Mouse (Mus musculus) ES-Bruce4 (cell line): Measurements from ENCODE around the gene Eif2ak4. TPM values are rescaled to one million over a fixed set of nuclear protein-coding genes. Genes with fewer than 3 reads are reported as not detected.

ENCODE experiments used
- H3K27ac ChIP-seq: 2 replicates; pipeline ENCODE4 v1.5.1; 2012; ENCODE audit warnings: low read length, inconsistent platforms; ENCODE audit not compliant: insufficient read depth
- H3K27me3 ChIP-seq: 2 replicates; pipeline ENCODE4 v1.6.1; 2012; ENCODE audit warnings: mild to moderate bottlenecking, low read length, inconsistent platforms; ENCODE audit not compliant: control insufficient read depth, poor library complexity, insufficient read depth, severe bottlenecking
- H3K36me3 ChIP-seq: 2 replicates; pipeline ENCODE4 v1.6.1; 2012; ENCODE audit warnings: inconsistent platforms, mild to moderate bottlenecking, low read length, moderate library complexity; ENCODE audit not compliant: control insufficient read depth, poor library complexity, insufficient read depth, severe bottlenecking
- H3K4me1 ChIP-seq: one replicate; pipeline ENCODE4 v1.8.1; 2011; ENCODE audit warnings: low read length; ENCODE audit not compliant: control insufficient read depth, insufficient read depth
- H3K4me3 ChIP-seq: 2 replicates; pipeline ENCODE4 v1.5.1; 2011; ENCODE audit warnings: low read depth, mild to moderate bottlenecking, low read length
- H3K9ac ChIP-seq: 2 replicates; pipeline ENCODE4 v1.6.1; 2012; ENCODE audit warnings: low read depth, mild to moderate bottlenecking, inconsistent platforms; ENCODE audit not compliant: poor library complexity, severe bottlenecking
- H3K9me3 ChIP-seq: replicated peaks from 2 replicates; pipeline ENCODE4 v1.6.1; 2012; ENCODE audit warnings: mild to moderate bottlenecking, low read length, inconsistent platforms; ENCODE audit not compliant: control insufficient read depth, poor library complexity, insufficient read depth, severe bottlenecking
- CTCF ChIP-seq: IDR thresholded peaks from one replicate; pipeline ENCODE4 v1.8.1; 2011; ENCODE audit warnings: low read depth, low read length
- EP300 ChIP-seq: IDR thresholded peaks from 2 replicates; pipeline ENCODE4 v1.6.1; 2011; ENCODE audit warnings: low read depth, low read length; ENCODE audit not compliant: insufficient read depth
- POLR2A ChIP-seq: IDR thresholded peaks from one replicate; pipeline ENCODE4 v1.8.1; 2011; ENCODE audit warnings: low read length; ENCODE audit not compliant: insufficient read depth
- polyA plus RNA-seq: library from polyadenylated mRNA; stranded (reverse); fragments of >200 nt; gene quantifications from 2 replicates; pipeline ENCODE4 v1.2.4, GENCODE M21; 2011; ENCODE audit warnings: low read depth; ENCODE audit not compliant: missing spikeins, insufficient read depth, insufficient read length

Eif2ak4 gene
- polyA plus RNA-seq, 1 experiment = 20.7 TPM

- peaks cover 4% of the 10 kb centered on the region for H3K4me1 ChIP-seq
- H3K36me3 ChIP-seq = no peaks in the 10 kb centered on the region
- no peaks in the 10 kb centered on the region for H3K9me3 ChIP-seq
- H3K27ac ChIP-seq = no peak overlapping the region
- H3K9ac ChIP-seq = no peak overlapping the region
- H3K27me3 ChIP-seq = no peaks in the 10 kb centered on the region
- no peak overlapping the region for H3K4me3 ChIP-seq
- TF ChIP-seq EP300 (no peak), CTCF (no peak), POLR2A (no peak)
Observed at GRCm38 (mm10) chr2:118490241-118491091, 102.0 kb downstream of the Eif2ak4 start.

- no peak overlapping the region for H3K27ac ChIP-seq
- TF ChIP-seq POLR2A (no peak), EP300 (no peak), CTCF (no peak)
- no peaks in the 10 kb centered on the region for H3K27me3 ChIP-seq
- H3K4me3 ChIP-seq = no peak overlapping the region
- no peak overlapping the region for H3K9ac ChIP-seq
- no peaks in the 10 kb centered on the region for H3K36me3 ChIP-seq
- peaks cover 4% of the 10 kb centered on the region for H3K4me1 ChIP-seq
- H3K9me3 ChIP-seq = no peaks in the 10 kb centered on the region
Observed at GRCm38 (mm10) chr2:118491281-118491731, 102.9 kb downstream of the Eif2ak4 start.

GRCm38 (mm10) chr2:118491741-118492395 lies 103.5 kb downstream of the Eif2ak4 start:
- Histone ChIP-seq H3K36me3 (no peaks in the 10 kb centered on the region), H3K4me1 (peaks cover 4% of the 10 kb centered on the region), H3K9me3 (no peaks in the 10 kb centered on the region), H3K27me3 (no peaks in the 10 kb centered on the region), H3K9ac (no peak overlapping the region), H3K27ac (no peak overlapping the region), H3K4me3 (no peak overlapping the region)
- no peak for TF ChIP-seq CTCF
- no peak for TF ChIP-seq POLR2A
- TF ChIP-seq EP300 = no peak

- no peak overlapping the region for H3K27ac ChIP-seq
- H3K4me3 ChIP-seq = no peak overlapping the region
- no peaks in the 10 kb centered on the region for H3K9me3 ChIP-seq
- H3K36me3 ChIP-seq = no peaks in the 10 kb centered on the region
- peaks cover 2% of the 10 kb centered on the region for H3K4me1 ChIP-seq
- no peak overlapping the region for H3K9ac ChIP-seq
- no peak for TF ChIP-seq EP300
- no peak for TF ChIP-seq POLR2A
- TF ChIP-seq CTCF = no peak
- no peaks in the 10 kb centered on the region for H3K27me3 ChIP-seq
Observed at GRCm38 (mm10) chr2:118495024-118495423, 106.6 kb downstream of the Eif2ak4 start.

- Histone ChIP-seq H3K27ac (no peak overlapping the region), H3K9ac (no peak overlapping the region)
Observed at GRCm38 (mm10) chr2:118497890-118498289, 109.5 kb downstream of the Eif2ak4 start.

GRCm38 (mm10) chr2:118498476-118498875 lies 110.1 kb downstream of the Eif2ak4 start:
- no peaks in the 10 kb centered on the region for H3K9me3 ChIP-seq
- no peak for TF ChIP-seq EP300
- no peak for TF ChIP-seq CTCF
- no peak for TF ChIP-seq POLR2A
- H3K9ac ChIP-seq = no peak overlapping the region
- no peak overlapping the region for H3K27ac ChIP-seq
- H3K36me3 ChIP-seq = no peaks in the 10 kb centered on the region
- H3K4me1 ChIP-seq = no peaks in the 10 kb centered on the region
- H3K27me3 ChIP-seq = no peaks in the 10 kb centered on the region
- no peak overlapping the region for H3K4me3 ChIP-seq

More at GRCm38 (mm10) chr2:118497890-118498289, 109.5 kb downstream of the Eif2ak4 start:
- Histone ChIP-seq H3K27me3 (no peaks in the 10 kb centered on the region), H3K4me3 (no peak overlapping the region), H3K36me3 (no peaks in the 10 kb centered on the region), H3K4me1 (no peaks in the 10 kb centered on the region), H3K9me3 (no peaks in the 10 kb centered on the region)
- TF ChIP-seq EP300 (no peak), CTCF (no peak), POLR2A (no peak)
